Mouse (Mus musculus) liver, postnatal 0 days (tissue): ENCODE results near the gene Urad.

Experiments
- CTCF ChIP-seq: sonication (generic); IDR thresholded peaks from 2 replicates; pipeline ENCODE4 v1.5.1; 2016; ENCODE audit warnings: antibody characterized with exemption, low read depth
- EP300 ChIP-seq: IDR thresholded peaks from 2 replicates; pipeline ENCODE4 v1.6.1; 2016; ENCODE audit warnings: antibody characterized with exemption, low read depth, mild to moderate bottlenecking

DNA sequence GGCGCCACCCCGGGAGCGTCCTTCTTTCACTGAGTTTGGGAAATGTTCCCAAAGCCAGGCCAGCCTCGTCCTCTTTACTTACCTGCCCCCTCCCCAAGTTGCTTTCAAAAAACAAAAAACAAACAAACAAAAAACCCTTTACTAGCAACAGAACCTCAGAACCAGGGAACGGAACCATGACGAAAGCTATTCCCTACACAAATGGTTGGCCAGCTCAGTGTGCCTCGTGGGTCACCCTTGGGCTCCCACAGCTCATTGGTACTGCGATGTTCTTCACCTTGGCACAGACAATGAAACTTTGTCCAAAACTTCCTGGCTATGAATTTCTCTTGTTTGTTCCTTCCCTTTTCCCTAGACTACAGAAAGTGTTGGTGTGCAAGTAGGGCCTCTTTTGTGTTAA lies 20.1 kb downstream of the Urad start:
- no peak for TF ChIP-seq CTCF
- no peak for TF ChIP-seq EP300
